Mouse (Mus musculus) layer of hippocampus, postnatal 14 days (tissue): ENCODE results near the gene Ocln. TPM values are rescaled to one million over a fixed set of nuclear protein-coding genes. Genes with fewer than 3 reads are reported as not detected.
"Not testable (repeated sequence)": the region's sequence is repeated elsewhere in the genome, so short reads cannot be mapped to it uniquely, and the experiment has no call there.

Experiments
- DNase-seq, 2 experiments: peaks; one replicate each; pipeline ENCODE4 v3.0.0; 2021 to 2022; ENCODE audit warnings: low spot score in 2 of 2, mixed read lengths in 1 of 2
- total RNA-seq, 2 experiments: library from RNA; stranded (reverse); gene quantifications; 2 replicates each; pipeline ENCODE4 v1.2.3; 2021

The Ocln gene
- total RNA-seq, 2 experiments from 2014 or later, result 11.9 to 16.4 TPM

DNA sequence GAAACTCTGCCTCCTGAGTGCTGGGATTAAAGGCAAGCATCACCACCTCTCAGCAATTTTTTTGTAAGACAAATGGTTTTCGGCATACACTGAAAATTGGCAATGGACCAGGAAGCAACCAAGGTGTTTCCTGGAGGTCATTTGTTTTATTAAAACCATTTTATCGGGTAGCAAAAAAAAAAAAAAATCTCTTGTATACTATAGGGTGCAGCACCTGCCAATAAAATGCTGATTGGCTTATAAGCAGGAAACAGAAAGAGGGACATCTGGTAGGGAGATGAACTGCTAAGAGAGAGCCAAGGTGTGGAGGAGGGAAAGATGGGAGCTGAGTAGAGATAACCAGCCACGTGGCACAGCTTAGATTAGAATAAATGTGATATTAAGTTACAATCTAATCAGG lies 7.0 kb downstream of the Ocln start:
- peak in 1 of 2 experiments; percentile 47 for DNase-seq

DNA sequence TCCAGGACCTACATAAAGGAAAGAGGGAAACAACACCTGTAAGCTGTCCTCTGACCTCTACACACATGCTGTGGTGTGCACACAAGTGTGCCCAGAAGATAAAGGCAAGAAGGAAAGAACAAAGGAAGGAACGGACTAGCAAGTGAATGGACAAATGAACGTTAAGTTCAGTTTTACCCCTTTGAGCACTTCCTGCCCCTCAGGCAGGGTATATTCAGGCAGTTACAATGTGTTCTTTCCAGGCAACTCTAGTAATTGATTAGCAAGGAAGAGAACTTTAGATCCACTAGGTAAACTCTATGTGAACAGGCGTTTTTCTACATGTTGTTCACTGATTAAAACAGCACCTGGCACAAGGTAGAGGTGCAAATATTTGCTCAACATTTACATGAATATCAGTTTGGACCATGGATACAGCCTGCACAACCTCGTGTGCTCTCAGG lies 8.3 kb downstream of the Ocln start:
- DNase-seq, result no peak

DNA sequence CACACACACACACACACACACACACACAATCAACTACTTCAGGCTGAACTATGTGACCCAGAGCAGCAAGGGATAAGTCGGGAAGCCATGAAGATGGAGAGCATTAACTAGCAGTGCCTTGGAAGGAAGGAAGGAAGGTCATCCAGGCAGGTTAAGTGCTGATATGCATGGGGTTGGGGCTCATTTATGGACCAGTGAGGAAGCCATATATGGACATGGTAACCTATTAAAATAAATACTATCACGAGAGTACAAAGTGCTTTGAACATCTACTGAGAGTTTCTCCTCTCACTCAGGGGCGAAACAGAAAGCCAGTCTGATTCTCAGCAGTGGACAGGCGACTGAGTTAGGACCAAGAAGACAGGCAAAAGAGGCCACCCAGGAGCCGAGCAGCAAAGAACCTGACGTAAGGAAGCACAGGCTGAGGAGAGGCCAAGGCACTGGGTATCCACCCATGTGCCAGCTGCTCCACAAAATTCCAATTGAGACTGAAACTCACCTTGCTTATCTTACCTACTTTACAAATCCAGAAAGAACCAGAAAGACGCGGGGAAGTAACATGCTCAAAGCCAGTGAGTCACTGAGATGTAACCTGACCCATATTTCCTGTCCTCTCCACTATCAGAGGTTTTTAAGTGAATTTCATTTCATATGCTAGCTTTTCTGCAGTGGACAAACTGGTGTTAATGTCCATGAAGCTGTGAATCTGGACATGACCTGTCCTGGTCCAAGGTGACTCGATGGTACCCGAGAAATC lies 9.3 kb downstream of the Ocln start:
- DNase-seq, result no peak

DNA sequence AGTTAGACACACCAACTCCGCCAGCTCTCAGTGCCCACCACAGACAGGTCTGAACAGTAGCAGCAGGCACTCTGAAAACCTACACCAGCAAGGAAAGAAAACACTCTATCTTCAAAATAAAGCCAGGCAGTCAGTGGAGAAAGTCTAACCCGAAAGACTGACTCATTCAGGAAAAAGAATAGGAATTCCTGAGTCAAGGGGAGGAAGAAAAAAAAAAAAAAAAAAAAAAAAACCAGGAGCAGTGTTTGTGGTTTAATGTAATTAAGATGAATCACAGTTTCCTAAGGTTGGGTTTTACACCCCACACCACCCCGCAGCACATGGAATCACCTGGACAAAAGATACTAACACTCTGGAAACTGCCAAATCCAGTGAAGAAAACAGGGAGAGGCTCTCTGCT lies 16.4 kb downstream of the Ocln start:
- DNase-seq, result no peak

- no peak for DNase-seq
Measured at GRCm38 (mm10) chr13:100532788-100533365, 19.6 kb downstream of the Ocln start.

- DNase-seq, result no peak
Measured at GRCm38 (mm10) chr13:100526649-100527038, 25.9 kb downstream of the Ocln start.

DNA sequence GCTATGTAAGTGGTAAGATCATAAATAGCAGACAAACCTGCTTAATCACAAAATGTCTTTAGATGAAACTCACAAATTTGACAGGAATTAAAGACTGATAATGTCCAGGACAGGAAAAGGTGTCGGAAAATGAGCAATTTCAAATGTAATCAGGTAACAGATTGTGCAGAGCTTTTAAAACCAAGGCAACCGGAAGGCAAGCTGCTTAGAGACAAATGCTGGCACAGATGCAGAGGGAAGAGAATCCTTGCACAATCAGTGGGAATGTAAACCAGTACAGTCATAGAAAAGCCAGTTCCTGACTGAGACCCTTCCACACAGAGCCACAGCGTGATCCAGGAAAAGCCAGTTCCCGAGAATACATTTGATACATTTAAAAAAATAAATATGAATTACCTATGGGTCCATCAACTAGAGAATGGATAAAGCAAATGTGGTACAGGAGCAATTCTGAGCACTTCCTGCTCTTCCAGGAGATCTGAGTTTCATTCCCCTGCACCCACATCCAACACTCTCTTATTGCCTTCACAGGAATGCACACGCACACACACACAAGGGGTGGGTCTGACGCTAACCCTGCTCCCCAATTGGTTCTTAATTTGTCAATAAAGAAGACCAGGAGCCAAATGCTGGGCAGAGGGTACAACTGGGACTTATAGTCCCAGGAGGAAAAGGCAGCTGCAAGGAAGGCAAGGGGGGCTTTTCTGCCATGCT lies 26.4 kb downstream of the Ocln start:
- peak in 1 of 2 experiments; percentile 76 for DNase-seq

GRCm38 (mm10) chr13:100524896-100525295 lies 27.6 kb downstream of the Ocln start:
- DNase-seq, result no peak

- no peak for DNase-seq
Measured at GRCm38 (mm10) chr13:100523698-100524097, 28.8 kb downstream of the Ocln start.

GRCm38 (mm10) chr13:100521724-100522591 lies 30.6 kb downstream of the Ocln start:
- no peak for DNase-seq

GRCm38 (mm10) chr13:100519162-100519561 lies 33.4 kb downstream of the Ocln start:
- no peak for DNase-seq

DNA sequence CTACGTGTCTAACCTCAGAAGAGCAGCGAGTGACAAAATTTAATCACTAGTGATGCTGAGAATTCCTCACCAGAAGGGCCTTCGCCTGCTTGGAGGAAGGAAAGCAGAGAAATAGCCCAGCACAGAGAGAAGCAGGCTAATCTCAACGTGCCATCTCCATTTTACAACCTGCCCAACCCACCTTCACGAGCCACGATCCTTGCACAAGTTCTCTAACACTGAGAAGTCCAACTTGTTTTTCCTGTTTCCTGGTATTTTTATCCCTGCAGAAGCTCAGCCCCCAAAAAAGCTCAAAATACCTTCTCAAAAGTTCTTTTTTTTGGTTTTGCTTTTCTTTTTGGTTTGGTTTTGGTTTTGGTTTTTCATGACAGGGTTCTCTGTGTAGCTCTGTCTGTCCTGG lies 34.3 kb downstream of the Ocln start:
- DNase-seq, result no peak

DNA sequence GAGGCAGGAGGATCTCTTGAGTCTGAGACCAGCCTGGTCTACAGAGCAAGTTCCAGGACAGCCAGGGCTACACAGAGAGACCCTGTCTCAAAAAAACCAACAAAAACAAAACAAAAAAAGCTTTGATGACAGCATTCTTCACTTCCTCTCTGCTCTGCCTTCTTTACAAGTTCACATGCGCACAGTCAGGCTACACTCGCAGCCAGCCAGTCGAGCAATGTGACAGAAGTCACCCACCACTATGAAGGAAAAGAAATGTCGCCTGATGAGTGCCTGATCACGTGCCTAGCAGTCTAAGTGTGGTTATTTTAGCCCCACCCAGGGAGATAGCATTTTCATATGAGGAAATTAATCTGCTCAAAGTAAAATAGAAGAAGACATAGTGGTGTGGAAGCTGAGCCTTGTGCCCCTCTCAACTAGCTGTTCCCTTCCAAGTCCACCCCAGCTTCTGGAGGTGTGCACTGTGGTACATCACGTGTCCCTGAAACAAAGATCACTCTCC lies 34.8 kb downstream of the Ocln start:
- DNase-seq, result no peak

DNA sequence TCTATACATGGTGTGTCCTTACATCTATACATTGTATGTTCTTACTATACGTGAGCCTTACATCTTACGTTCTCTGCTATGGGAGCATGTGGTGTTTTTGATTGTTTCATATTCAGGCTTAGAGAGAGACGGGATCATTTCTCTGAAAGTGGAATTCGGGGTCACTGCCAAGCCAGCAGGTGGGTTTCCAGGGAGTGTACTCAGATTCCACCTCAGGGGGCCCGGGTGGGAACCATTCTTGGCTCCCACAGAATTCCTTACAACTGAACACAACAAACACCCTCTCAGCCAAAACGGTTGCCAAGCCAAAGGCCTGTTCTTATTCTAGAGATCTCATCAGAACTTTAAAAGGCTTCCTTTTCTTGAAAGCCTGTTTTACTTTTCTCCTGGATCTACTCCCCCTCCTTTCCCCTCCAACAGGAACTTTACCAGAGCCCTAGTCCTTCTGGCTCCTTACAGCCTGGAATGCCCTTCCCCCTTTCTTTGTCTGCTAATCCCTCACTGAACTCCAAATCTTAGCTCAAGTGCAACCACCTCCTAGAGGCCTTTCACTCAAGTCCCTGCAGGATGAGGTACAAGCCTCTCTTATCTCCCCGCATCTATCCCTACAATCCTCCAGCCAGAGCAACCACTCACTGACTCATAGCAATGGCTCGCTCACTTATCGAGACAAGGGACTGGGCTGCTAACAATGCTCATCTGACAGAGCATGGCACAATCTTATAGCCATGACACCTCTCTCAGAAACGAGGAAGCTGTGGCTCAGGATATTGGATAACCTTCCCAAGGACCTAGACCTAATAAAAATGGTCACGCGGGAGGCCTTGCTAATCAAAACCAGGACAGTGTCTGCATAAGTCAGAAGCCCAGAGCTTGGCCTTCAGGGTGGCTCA lies 36.1 kb downstream of the Ocln start:
- peak in 1 of 2 experiments; percentile 23 for DNase-seq

GRCm38 (mm10) chr13:100512792-100513191 lies 39.7 kb downstream of the Ocln start:
- no peak for DNase-seq

- DNase-seq, result no peak
Measured at GRCm38 (mm10) chr13:100511860-100512364, 40.6 kb downstream of the Ocln start.

DNA sequence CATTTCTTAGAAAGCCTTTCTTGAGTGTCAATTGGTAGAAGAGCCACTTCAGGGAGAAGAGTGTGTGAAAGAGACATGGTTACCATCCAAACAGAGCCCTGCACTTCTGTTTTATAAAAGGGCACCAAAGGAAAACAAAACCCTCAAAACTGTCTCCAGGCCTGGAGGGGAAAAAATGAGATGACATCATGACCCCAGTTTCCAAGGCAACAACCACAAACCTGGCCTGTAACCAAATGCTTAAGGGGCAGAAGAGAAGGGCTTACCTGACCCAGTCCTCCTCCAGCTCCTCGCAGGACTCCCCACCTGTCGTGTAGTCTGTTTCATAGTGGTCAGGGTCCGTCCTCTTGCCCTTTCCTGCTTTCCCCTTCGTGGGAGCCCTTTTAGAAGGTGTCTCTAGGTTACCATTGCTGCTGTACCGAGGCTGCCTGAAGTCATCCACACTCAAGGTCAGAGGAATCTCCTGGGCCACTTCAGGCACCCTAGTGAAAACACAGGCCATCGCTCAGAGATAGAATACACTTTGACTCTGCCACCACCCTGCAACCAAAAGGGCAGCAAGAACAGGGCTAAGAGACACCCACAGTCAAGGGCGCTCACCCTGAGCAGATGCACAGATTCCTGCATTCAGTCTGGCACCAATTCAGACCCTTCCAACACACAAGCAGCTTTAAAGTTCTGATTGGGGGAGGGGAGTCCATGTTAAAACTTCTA lies 41.2 kb downstream of the Ocln start:
- no peak for DNase-seq

DNA sequence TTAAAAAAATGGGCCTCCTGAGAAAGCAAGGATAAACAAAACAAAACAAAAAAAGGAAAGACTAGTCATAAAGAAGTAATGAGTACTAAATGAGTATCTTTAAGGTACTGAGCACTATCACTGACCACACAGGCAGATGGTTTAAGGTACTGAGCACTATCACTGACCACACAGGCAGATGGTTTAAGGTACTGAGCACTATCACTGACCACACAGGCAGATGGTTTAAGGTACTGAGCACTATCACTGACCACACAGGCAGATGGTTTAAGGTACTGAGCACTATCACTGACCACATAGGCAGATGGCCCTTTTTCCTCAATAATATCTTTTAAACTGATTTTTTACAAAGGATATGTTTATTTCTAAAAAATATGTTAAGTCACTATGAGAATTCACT lies 52.9 kb downstream of the Ocln start:
- not testable (repeated sequence) for DNase-seq

GRCm38 (mm10) chr13:100495337-100495736 lies 57.2 kb downstream of the Ocln start:
- DNase-seq, result no peak
